Mouse (Mus musculus) left cerebral cortex, adult 2 months (tissue): ENCODE data around the gene Il12rb2. TPM values are rescaled to one million over a fixed set of nuclear protein-coding genes. Genes with fewer than 3 reads are reported as not detected.

Experiments
- DNase-seq, 2 experiments: peaks; one replicate each; pipeline ENCODE4 v3.0.0; 2021 to 2022; ENCODE audit warnings: low spot score in 2 of 2, mixed read lengths in 1 of 2; ENCODE audit errors: extremely low spot score in 1 of 2
- H3K27ac ChIP-seq: fragments of 200-600 bp; 2 replicates; pipeline ENCODE4 v1.8.1; 2022
- H3K4me3 ChIP-seq: fragments of 200-600 bp; 2 replicates; pipeline ENCODE4 v1.8.1; 2022
- CTCF ChIP-seq: fragments of 200-600 bp; IDR thresholded peaks from 2 replicates; pipeline ENCODE4 v1.8.1; 2022; ENCODE audit warnings: antibody characterized with exemption, mild to moderate bottlenecking, moderate library complexity
- intact Hi-C: fragments of 180-260 bp; cut with DNase I; formaldehyde crosslinking; loops from one replicate; pipeline ENCODE4 v1.15.1; 2025
- total RNA-seq, 2 experiments: library from RNA; stranded (reverse); gene quantifications; 2 replicates each; pipeline ENCODE4 v1.2.3; 2021

Gene Il12rb2
- total RNA-seq, 2 experiments from 2014 or later, result 0.11 to 0.12 TPM

GRCm38 (mm10) chr6:67282897-67283296, 93.1 kb downstream of the Il12rb2 start:
- no peak overlapping the region for H3K27ac ChIP-seq
- H3K4me3 ChIP-seq, result no peak overlapping the region
- no peak for TF ChIP-seq CTCF
- intact Hi-C loops, result no loop called here
- DNase-seq, result no peak

- TF ChIP-seq CTCF, result no peak
- intact Hi-C loops, result no loop called here
- no peak for DNase-seq
- Histone ChIP-seq H3K27ac (no peak overlapping the region), H3K4me3 (no peak overlapping the region)
These were observed 94.3 kb downstream of the Il12rb2 start for GRCm38 (mm10) chr6:67281614-67282197.

- intact Hi-C loops, result no loop called here
- Histone ChIP-seq H3K27ac (no peak overlapping the region), H3K4me3 (no peak overlapping the region)
- no peak for TF ChIP-seq CTCF
- DNase-seq, result no peak
These were observed 98.0 kb downstream of the Il12rb2 start for GRCm38 (mm10) chr6:67277944-67278343.

- no peak for TF ChIP-seq CTCF
- intact Hi-C loops, result loop anchor here (5.0 kb wide), 2 partner anchors 48 to 232 kb away; partner anchors contain the start of gene Gadd45a
- no peak for DNase-seq
- H3K4me3 ChIP-seq, result peak overlapping the region; percentile 11; the same call in 1 of the 2 replicates
- H3K27ac ChIP-seq, result no peak overlapping the region
These were observed 106.5 kb downstream of the Il12rb2 start for GRCm38 (mm10) chr6:67269459-67269858.

GRCm38 (mm10) chr6:67268983-67269382, 107.0 kb downstream of the Il12rb2 start:
- no peak for TF ChIP-seq CTCF
- Histone ChIP-seq H3K27ac (no peak overlapping the region), H3K4me3 (peak overlapping the region; percentile 87)
- DNase-seq, result no peak
- intact Hi-C loops, result loop anchor here (5.0 kb wide), 2 partner anchors 48 to 232 kb away; partner anchors contain the start of gene Gadd45a

GRCm38 (mm10) chr6:67268245-67268612, 107.8 kb downstream of the Il12rb2 start:
- no peak overlapping the region for H3K27ac ChIP-seq
- H3K4me3 ChIP-seq, result peak overlapping the region; percentile 87
- no peak for DNase-seq
- no peak for TF ChIP-seq CTCF
- intact Hi-C loops, result loop anchor here (5.0 kb wide), 2 partner anchors 49 to 231 kb away; partner anchors contain the start of gene Gadd45a

- intact Hi-C loops, result loop anchor here (2.0 to 5.0 kb wide), 5 partner anchors 37 to 230 kb away; partner anchors contain the start of gene Gadd45a
- no peak for TF ChIP-seq CTCF
- peak overlapping the region; percentile 85 for H3K27ac ChIP-seq
- peak overlapping the region; percentile 87 for H3K4me3 ChIP-seq
- peak; percentile 35 to 43 for DNase-seq
These were observed 108.4 kb downstream of the Il12rb2 start for GRCm38 (mm10) chr6:67267408-67268244.

- no peak for TF ChIP-seq CTCF
- intact Hi-C loops, result loop anchor here (1.0 to 5.0 kb wide), 6 partner anchors 36 to 230 kb away; partner anchors contain the start of gene Gadd45a
- Histone ChIP-seq H3K27ac (peak overlapping the region; percentile 85), H3K4me3 (peak overlapping the region; percentile 87)
- DNase-seq, result peak; percentile 95 to 97
These were observed 109.2 kb downstream of the Il12rb2 start for GRCm38 (mm10) chr6:67266664-67267407.

GRCm38 (mm10) chr6:67266159-67266657, 109.8 kb downstream of the Il12rb2 start:
- intact Hi-C loops, result loop anchor here (1.0 to 5.0 kb wide), 6 partner anchors 35 to 229 kb away; partner anchors contain the start of gene Gadd45a
- peak overlapping the region; percentile 87 for H3K4me3 ChIP-seq
- no peak for TF ChIP-seq CTCF
- H3K27ac ChIP-seq, result peak overlapping the region; percentile 34
- DNase-seq, result peak in 1 of 2 experiments; percentile 43

GRCm38 (mm10) chr6:67264935-67265334, 111.1 kb downstream of the Il12rb2 start:
- Histone ChIP-seq H3K4me3 (no peak overlapping the region), H3K27ac (no peak overlapping the region)
- intact Hi-C loops, result loop anchor here (5.0 kb wide), 2 partner anchors 52 to 228 kb away; partner anchors contain the start of gene Gadd45a
- TF ChIP-seq CTCF, result no peak
- no peak for DNase-seq

- no peak for DNase-seq
- intact Hi-C loops, result no loop called here
- no peak overlapping the region for H3K27ac ChIP-seq
- TF ChIP-seq CTCF, result no peak
- H3K4me3 ChIP-seq, result no peak overlapping the region
These were observed 124.9 kb downstream of the Il12rb2 start for GRCm38 (mm10) chr6:67251095-67251494.
